Mouse (Mus musculus) cerebellum, postnatal 25 days (tissue): ENCODE results near the gene Zfp971.
A peak's percentile ranks its signal among the peaks of the same experiment; 100 is the strongest.
"Not testable (repeated sequence)": the region's sequence is repeated elsewhere in the genome, so short reads cannot be mapped to it uniquely, and the experiment has no call there.

Experiments used
- DNase-seq, 2 experiments: peaks; one replicate each; pipeline ENCODE4 v3.0.0; 2021; ENCODE audit warnings: mixed read lengths in 2 of 2

The Zfp971 gene

DNA sequence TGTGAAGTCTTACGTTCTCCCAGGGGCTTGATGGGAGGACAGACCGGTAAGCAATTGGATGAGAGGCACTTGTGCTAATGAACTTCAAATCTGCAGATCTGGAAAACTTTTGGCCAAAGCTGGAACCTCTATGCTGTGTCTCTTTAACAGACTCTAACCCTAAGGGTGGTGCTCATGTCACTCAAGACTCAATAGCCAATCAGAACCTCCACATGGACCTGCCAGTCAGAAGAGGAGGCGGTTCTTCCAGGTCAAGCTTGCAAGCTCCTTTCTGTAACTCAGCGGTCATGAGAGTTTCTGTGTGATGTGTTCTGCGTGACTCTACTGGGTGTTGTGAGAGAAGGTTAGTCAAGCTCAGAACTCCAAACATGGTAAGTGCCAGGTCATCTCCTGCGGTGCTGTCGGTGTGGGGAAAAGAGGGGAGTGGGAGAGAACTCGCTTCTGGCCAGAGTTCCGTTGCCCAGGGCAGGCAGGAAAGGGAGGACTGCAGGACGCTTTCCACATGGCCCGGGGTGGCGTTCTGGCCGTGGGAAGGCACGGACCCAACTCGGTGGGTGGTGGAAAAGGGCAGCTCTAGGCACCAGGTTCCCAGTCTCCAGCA, at the start of gene Zfp971:
Gene Zfp971 (plus strand): TSS at position 274 of the 601 bp plus-strand sequence.
- DNase-seq, result peak; percentile 50 to 62

DNA sequence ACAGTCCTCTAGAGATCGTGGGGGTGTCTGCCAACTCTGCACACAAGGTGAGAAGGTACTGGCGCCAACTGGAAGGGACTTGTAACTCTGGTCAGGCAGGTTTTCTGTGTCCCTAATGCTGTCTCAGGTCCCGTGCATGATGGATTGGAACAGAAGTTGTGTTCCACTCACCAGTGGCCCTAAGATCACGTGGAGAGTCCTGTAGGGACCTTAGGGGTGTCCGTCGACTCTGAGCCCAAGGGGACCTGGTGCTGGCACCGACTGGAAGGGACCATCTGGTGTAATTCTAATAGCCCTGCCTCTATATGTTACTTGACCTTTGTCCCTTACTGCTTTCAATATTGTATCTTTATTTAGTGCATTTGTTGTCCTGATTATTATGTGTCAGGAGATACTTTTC, 48.3 kb upstream of the Zfp971 start:
- not testable (repeated sequence) for DNase-seq

GRCm38 (mm10) chr2:178019486-178019885, 3.6 kb upstream of the Zfp971 start:
- DNase-seq, result not testable (repeated sequence)

GRCm38 (mm10) chr2:178020773-178021172, 2.3 kb upstream of the Zfp971 start:
- not testable (repeated sequence) for DNase-seq

DNA sequence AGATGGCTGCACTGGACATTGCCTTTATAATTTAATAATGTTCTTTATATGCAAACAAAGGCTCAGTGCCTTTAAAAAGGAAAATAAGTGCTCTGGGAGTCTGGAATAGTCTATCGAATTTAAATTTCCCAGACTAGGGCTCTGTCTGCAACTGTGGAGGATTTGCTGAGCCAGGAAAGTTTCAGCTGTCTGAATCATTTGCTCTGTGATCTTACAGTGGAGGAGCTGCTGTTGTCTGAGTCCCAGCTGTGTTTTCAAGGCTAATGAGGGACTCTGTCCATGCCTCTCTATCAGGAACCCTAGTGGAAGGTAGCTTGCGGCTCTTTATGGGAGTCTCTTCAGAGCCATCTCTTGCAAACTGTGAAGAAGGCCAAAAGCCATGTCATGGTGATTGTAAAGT, 777 bp downstream of the Zfp971 start:
- DNase-seq, result not testable (repeated sequence)

GRCm38 (mm10) chr2:178027601-178028000, 4.5 kb downstream of the Zfp971 start:
- not testable (repeated sequence) for DNase-seq

DNA sequence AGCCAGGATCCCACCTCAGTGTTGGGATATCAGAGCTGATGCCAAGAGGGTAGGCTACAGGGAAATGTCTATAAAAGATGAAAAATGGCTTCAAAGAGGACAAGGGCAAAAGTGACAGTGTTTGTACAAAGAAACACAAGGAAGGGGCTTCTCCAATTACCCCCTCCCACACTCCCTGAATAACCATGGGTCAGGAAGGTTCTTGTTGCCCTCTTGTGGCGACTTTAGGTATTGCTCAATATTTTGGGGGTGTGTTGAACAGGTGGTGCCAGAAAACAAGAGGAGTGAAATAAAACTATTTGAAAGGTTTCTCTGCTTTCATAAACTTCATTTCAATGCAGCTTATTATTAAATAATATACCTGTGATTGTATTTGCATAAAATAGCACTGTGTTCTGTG, 35.1 kb downstream of the Zfp971 start:
- peak; percentile 22 to 64 for DNase-seq

DNA sequence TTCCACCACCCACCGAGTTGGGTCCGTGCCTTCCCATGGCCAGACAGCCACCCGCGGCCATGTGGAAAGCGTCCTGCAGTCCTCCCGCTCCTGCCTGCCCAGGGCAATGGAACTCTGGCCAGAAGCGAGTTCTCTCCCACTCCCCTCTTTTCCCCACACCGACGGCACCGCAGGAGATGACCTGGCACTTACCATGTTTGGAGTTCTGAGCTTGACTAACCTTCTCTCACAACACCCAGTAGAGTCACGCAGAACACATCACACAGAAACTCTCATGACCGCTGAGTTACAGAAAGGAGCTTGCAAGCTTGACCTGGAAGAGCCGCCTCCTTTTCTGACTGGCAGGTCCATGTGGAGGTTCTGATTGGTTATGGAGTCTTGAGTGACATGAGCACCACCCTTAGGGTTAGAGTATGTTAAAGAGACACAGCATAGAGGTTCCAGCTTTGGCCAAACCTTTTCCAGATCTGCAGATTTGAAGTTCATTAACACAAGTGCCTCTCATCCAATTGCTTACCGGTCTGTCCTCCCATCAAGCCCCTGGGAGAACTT, 55.2 kb downstream of the Zfp971 start, which contains the start of gene Zfp931:
Gene Zfp931 (minus strand): TSS at position 311 of the 552 bp plus-strand sequence.
- DNase-seq, result not testable (repeated sequence)
